Mouse (Mus musculus) MN1 (cell line): ENCODE results near the gene Pithd1.
"Not testable (repeated sequence)": the region's sequence is repeated elsewhere in the genome, so short reads cannot be mapped to it uniquely, and the experiment has no call there.

Source experiments
- DNase-seq: peaks from one replicate; pipeline ENCODE4 v3.0.0-alpha.2; 2016; ENCODE audit warnings: low spot score

Gene Pithd1

GRCm38 (mm10) chr4:135986301-135986942 is 642 bp downstream of the Pithd1 start:
- DNase-seq = peak; percentile 37

GRCm38 (mm10) chr4:135985769-135986168 is 1.3 kb downstream of the Pithd1 start:
- DNase-seq = no peak

- DNase-seq = no peak
These were observed 1.9 kb downstream of the Pithd1 start for GRCm38 (mm10) chr4:135985193-135985592.

GRCm38 (mm10) chr4:135984556-135984955 is 2.5 kb downstream of the Pithd1 start:
- no peak for DNase-seq

GRCm38 (mm10) chr4:135981524-135982063 is 5.5 kb downstream of the Pithd1 start:
- no peak for DNase-seq

GRCm38 (mm10) chr4:135980223-135980622 is 6.8 kb downstream of the Pithd1 start:
- DNase-seq = not testable (repeated sequence)

GRCm38 (mm10) chr4:135976146-135976545 is 10.9 kb downstream of the Pithd1 start:
- DNase-seq = no peak

GRCm38 (mm10) chr4:135972911-135973811 is 13.9 kb downstream of the Pithd1 start:
- peak; percentile 69 for DNase-seq

GRCm38 (mm10) chr4:135972556-135972906 is 14.5 kb downstream of the Pithd1 start, which contains the start of gene Lypla2:
Gene Lypla2 (minus strand): TSS chr4:135972626.
- DNase-seq = peak; percentile 84

- DNase-seq = peak; percentile 34
These were observed 15.1 kb downstream of the Pithd1 start for GRCm38 (mm10) chr4:135971805-135972555.

- DNase-seq = no peak
These were observed 16.5 kb downstream of the Pithd1 start for GRCm38 (mm10) chr4:135970585-135970984.

- DNase-seq = no peak
These were observed 17.9 kb downstream of the Pithd1 start for GRCm38 (mm10) chr4:135969070-135969750.

- DNase-seq = no peak
These were observed 18.7 kb downstream of the Pithd1 start for GRCm38 (mm10) chr4:135968271-135968869.

GRCm38 (mm10) chr4:135967086-135967760 is 19.8 kb downstream of the Pithd1 start:
- DNase-seq = no peak

- no peak for DNase-seq
These were observed 20.8 kb downstream of the Pithd1 start for GRCm38 (mm10) chr4:135966283-135966682.

GRCm38 (mm10) chr4:135965113-135965512 is 22.0 kb downstream of the Pithd1 start:
- no peak for DNase-seq

GRCm38 (mm10) chr4:135964426-135964825 is 22.6 kb downstream of the Pithd1 start:
- peak; percentile 88 for DNase-seq

- peak; percentile 97 for DNase-seq
These were observed 23.4 kb downstream of the Pithd1 start, which contains the start of gene Gale for GRCm38 (mm10) chr4:135963457-135964193. Gene Gale (plus strand): TSS chr4:135963727.

GRCm38 (mm10) chr4:135962946-135963345 is 24.1 kb downstream of the Pithd1 start:
- DNase-seq = no peak

GRCm38 (mm10) chr4:135962198-135962597 is 24.9 kb downstream of the Pithd1 start:
- peak; percentile 51 for DNase-seq
